Mouse (Mus musculus) liver, embryonic 14.5 days (tissue): ENCODE data around the gene Nkx2-3.

Source experiments
- CTCF ChIP-seq: IDR thresholded peaks from 2 replicates; pipeline ENCODE4 v1.5.1; 2016; ENCODE audit warnings: antibody characterized with exemption, low read depth, control low read depth
- EP300 ChIP-seq: IDR thresholded peaks from 2 replicates; pipeline ENCODE4 v1.6.1; 2016; ENCODE audit warnings: antibody characterized with exemption, low read depth

DNA sequence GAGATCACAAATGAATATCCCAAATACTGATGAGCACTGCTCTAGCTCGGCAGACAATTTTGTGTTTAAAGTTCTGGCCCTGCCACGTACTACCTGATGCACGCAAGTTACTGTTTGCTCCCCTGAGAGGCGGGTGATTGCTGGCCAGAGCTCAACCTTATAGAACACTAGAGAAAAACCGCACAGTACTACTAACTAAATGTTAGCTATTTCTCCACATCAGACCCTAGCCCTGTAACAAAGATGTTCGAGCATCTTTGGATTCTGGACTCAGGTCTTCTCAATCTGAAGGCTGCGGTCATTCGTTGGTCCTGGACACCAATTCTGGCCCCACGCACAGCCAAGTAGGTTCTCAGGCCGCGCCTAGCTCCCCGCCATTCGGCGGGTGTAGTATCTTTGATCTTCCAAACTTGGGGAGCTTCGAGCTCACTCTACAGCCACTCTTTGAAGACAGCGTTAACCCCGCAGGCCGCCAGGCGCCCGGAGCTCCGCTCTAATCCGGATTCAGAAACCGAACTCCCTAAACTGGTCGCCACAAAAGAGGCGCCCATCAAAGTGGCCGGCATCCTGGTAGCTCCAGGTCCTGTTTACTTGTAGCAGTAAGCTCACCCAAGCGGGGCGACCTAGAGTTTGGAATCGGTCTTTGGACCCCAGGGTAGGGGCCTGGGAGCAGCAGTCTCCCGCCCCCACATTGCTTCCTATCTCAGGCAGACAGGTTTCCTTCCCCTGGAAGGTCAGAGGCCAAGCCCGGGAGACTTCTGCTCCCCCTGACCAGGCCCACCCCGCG, 11.4 kb upstream of the Nkx2-3 start:
- no peak for TF ChIP-seq EP300
- no peak for TF ChIP-seq CTCF
